Mouse (Mus musculus): ENCODE data around the gene Olfr1223.

DNA sequence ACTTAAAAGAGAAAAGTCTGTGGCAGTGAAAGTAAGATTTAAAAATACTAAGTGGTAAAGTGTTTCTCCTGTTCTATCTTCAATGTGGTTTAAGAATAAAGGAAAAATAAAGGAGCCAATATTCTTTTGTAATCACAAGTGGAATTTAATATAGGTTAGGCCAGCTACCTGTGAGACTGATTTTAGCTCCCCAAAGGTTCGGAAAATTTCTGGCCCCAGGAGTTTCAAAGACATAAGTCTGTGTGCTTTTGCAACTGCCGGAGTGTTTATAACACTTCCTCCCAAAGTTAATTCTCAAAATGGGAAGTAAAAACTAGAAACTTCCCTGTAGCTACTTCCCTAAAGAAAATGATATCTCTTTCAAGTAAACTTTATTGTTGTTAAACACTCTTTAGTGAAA is 34.2 kb downstream of the Olfr1223 start, which contains the start of gene Olfr1221:
- no peak for TF ChIP-seq POLR2A (IDR thresholded peaks at IDR 0.05; ENCODE audit: control insufficient read depth, low read depth, low read length)
- TF ChIP-seq CTCF (IDR thresholded peaks at IDR 0.05; ENCODE audit: control insufficient read depth, insufficient read depth, insufficient replicate concordance, low read depth, low read length): no peak

Measured in testis, adult 2 months (tissue).